Mouse (Mus musculus) lung, postnatal 0 days (tissue): ENCODE measurements around the gene Eva1a.

Experiments
- CTCF ChIP-seq: IDR thresholded peaks from 2 replicates; pipeline ENCODE4 v1.5.1; 2016; ENCODE audit warnings: antibody characterized with exemption, mild to moderate bottlenecking
- EP300 ChIP-seq: IDR thresholded peaks from 2 replicates; pipeline ENCODE4 v1.6.1; 2016; ENCODE audit warnings: antibody characterized with exemption, mild to moderate bottlenecking, control low read depth

DNA sequence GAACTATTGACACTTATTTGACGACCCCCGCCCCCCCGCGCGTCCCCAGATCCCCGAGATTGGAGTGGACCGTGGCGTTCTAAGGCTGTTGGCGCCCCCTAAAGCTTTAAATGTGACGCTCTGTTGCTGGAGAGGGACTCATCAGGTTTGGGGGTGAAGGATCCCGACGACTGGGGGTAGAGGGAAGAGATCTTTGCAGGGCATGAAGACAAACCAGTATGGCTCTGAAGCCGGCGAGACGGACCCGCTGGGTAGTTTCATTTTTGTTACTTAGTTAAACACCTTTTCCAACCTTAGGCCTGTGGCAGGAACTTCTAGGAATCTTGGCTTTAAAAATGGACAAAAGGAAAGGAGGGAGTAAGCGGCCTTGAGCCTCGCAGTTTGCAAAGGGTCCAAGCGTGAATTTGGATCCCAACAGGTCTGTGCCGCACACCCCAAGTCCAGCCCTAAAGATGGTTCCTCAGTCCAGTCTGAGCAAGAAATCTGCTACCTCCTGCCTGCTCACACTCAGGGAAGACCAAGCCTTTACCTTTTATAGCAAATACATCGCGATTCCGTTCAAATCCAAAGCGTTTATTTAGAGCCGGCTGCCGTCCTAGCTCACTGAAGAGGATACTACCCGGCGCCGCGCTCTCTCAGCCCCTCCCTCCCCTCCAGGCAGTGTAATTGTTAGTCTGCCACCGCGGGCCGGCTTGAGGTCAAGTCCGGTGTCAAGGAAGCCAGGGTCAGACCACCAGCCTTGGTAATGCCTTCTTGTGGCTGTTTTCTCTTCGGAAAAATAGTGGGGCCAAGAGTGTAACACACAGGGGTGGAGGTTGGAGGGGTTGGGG is 1.7 kb downstream of the Eva1a start:
- TF ChIP-seq CTCF (peak; percentile 67), EP300 (no peak)
